Mouse (Mus musculus) stomach, embryonic 14.5 days (tissue): ENCODE results near the gene Tagln. TPM values are rescaled to one million over a fixed set of nuclear protein-coding genes. Genes with fewer than 3 reads are reported as not detected.
A peak's percentile ranks its signal among the peaks of the same experiment; 100 is the strongest.

ENCODE experiments used
- ATAC-seq: fragments of 200-750 bp; cut with Nextera tagmentation; 2 replicates; pipeline ENCODE4 v1.8.0; 2017; ENCODE audit warnings: low read depth, moderate TSS enrichment; ENCODE audit not compliant: insufficient number of reproducible peaks, insufficient read depth, low FRiP score
- H3K27ac ChIP-seq: fragments of 300-500 bp; sonication (generic); 2 replicates; pipeline ENCODE4 v1.5.1; 2014; ENCODE audit warnings: mild to moderate bottlenecking, low read length, moderate library complexity, mixed read lengths
- H3K27me3 ChIP-seq: fragments of 300-500 bp; sonication (generic); 2 replicates; pipeline ENCODE4 v1.6.1; 2014; ENCODE audit warnings: low read length, control low read depth, mixed read lengths; ENCODE audit not compliant: control insufficient read depth, insufficient read depth
- H3K36me3 ChIP-seq: fragments of 300-500 bp; sonication (generic); 2 replicates; pipeline ENCODE4 v1.6.1; 2014; ENCODE audit warnings: mild to moderate bottlenecking, control low read depth, low read length, moderate library complexity, mixed read lengths; ENCODE audit not compliant: control insufficient read depth, insufficient read depth
- H3K4me1 ChIP-seq: fragments of 300-500 bp; sonication (generic); 2 replicates; pipeline ENCODE4 v1.6.1; 2014; ENCODE audit warnings: low read length, control low read depth, mixed read lengths; ENCODE audit not compliant: control insufficient read depth, insufficient read depth
- H3K4me2 ChIP-seq: fragments of 300-500 bp; sonication (generic); replicated peaks from 2 replicates; pipeline ENCODE4 v1.6.1; 2014; ENCODE audit warnings: low read depth, low read length, control low read depth
- H3K4me3 ChIP-seq: fragments of 300-500 bp; sonication (generic); 2 replicates; pipeline ENCODE4 v1.5.1; 2014; ENCODE audit warnings: low read depth, low read length, control low read depth
- H3K9ac ChIP-seq: fragments of 300-500 bp; sonication (generic); replicated peaks from 2 replicates; pipeline ENCODE4 v1.6.1; 2014; ENCODE audit warnings: low read depth, mild to moderate bottlenecking, control low read depth, low read length, moderate library complexity, mixed read lengths
- H3K9me3 ChIP-seq: fragments of 300-500 bp; sonication (generic); 2 replicates; pipeline ENCODE4 v1.6.1; 2016; ENCODE audit warnings: low read depth, low read length, control low read depth; ENCODE audit not compliant: control insufficient read depth
- WGBS: fragments of 180-500 bp; shearing (Covaris S2); extraction: QIAGEN DNeasy Blood & Tissue Kit; methylation state at CpG from one replicate; pipeline ENCODE4 v1.1.7; 2014; 5-methylcytosine and 5-hydroxymethylcytosine counted together
- polyA plus RNA-seq: library from polyadenylated mRNA; unstranded; fragments of >200 nt; fragmentation: Nextera tagmentation; extraction: Ambion mirVana; gene quantifications from 2 replicates; pipeline ENCODE4 v1.2.1, GENCODE M21; 2014

Gene Tagln
- polyA plus RNA-seq, 1 experiment from 2014 or later, result 578 TPM

GRCm38 (mm10) chr9:45963577-45963976 is 27.7 kb upstream of the Tagln start:
- H3K9me3 ChIP-seq, result no peaks in the 10 kb centered on the region
- H3K4me3 ChIP-seq, result no peak overlapping the region
- 92% methylated on average over 6 of the region's 6 CpGs for WGBS
- H3K9ac ChIP-seq, result no peak overlapping the region
- no peaks in the 10 kb centered on the region for H3K27me3 ChIP-seq
- H3K27ac ChIP-seq, result no peak overlapping the region
- H3K4me1 ChIP-seq, result no peaks in the 10 kb centered on the region
- H3K4me2 ChIP-seq, result no peak overlapping the region
- no peak for ATAC-seq
- H3K36me3 ChIP-seq, result peaks cover 51% of the 10 kb centered on the region

- H3K36me3 ChIP-seq, result peaks cover 36% of the 10 kb centered on the region; the same call in 1 of the 2 replicates
- H3K4me2 ChIP-seq, result no peak overlapping the region
- no peaks in the 10 kb centered on the region for H3K4me1 ChIP-seq
- 76% methylated on average over 2 of the region's 2 CpGs for WGBS
- H3K9ac ChIP-seq, result no peak overlapping the region
- no peaks in the 10 kb centered on the region for H3K9me3 ChIP-seq
- no peak for ATAC-seq
- H3K27ac ChIP-seq, result no peak overlapping the region
- no peaks in the 10 kb centered on the region for H3K27me3 ChIP-seq
- no peak overlapping the region for H3K4me3 ChIP-seq
Observed at GRCm38 (mm10) chr9:45961855-45962254, 26.0 kb upstream of the Tagln start.

- WGBS, result 76% methylated on average over 7 of the region's 7 CpGs
- Histone ChIP-seq H3K9ac (no peak overlapping the region), H3K27me3 (no peaks in the 10 kb centered on the region), H3K4me3 (no peak overlapping the region), H3K4me2 (no peak overlapping the region), H3K27ac (no peak overlapping the region), H3K9me3 (no peaks in the 10 kb centered on the region), H3K4me1 (peaks cover 4% of the 10 kb centered on the region; the same call in 1 of the 2 replicates), H3K36me3 (peaks cover 16% of the 10 kb centered on the region; the same call in 1 of the 2 replicates)
- ATAC-seq, result no peak
Observed at GRCm38 (mm10) chr9:45959661-45960060, 23.8 kb upstream of the Tagln start.

- Histone ChIP-seq H3K9me3 (no peaks in the 10 kb centered on the region), H3K4me2 (no peak overlapping the region), H3K4me3 (no peak overlapping the region), H3K4me1 (peaks cover 8% of the 10 kb centered on the region), H3K36me3 (peaks cover 13% of the 10 kb centered on the region; the same call in 1 of the 2 replicates), H3K9ac (no peak overlapping the region), H3K27me3 (no peaks in the 10 kb centered on the region), H3K27ac (no peak overlapping the region)
- WGBS, result 49% methylated on average over 4 of the region's 4 CpGs
- ATAC-seq, result no peak
Observed at GRCm38 (mm10) chr9:45958851-45959250, 23.0 kb upstream of the Tagln start.

GRCm38 (mm10) chr9:45958023-45958670 is 22.3 kb upstream of the Tagln start:
- Histone ChIP-seq H3K4me3 (no peak overlapping the region), H3K36me3 (0 out of 2 replicates have a peak, but pooled peaks cover 6% of the 10 kb centered on the region), H3K4me1 (peaks cover 14% of the 10 kb centered on the region), H3K9ac (no peak overlapping the region), H3K27ac (no peak overlapping the region), H3K27me3 (no peaks in the 10 kb centered on the region), H3K4me2 (no peak overlapping the region), H3K9me3 (no peaks in the 10 kb centered on the region)
- no peak for ATAC-seq
- 55% methylated on average over 7 of the region's 7 CpGs for WGBS

GRCm38 (mm10) chr9:45955107-45955963 is 19.5 kb upstream of the Tagln start, which contains the start of gene Sidt2:
Gene Sidt2, minus strand, starts transcription at chr9:45955258.
- H3K9me3 ChIP-seq, result no peaks in the 10 kb centered on the region
- WGBS, result under 1% methylated on average over 47 of the region's 48 CpGs
- peak within 1 kb of the TSS; percentile 87 for H3K9ac ChIP-seq
- peak; percentile 94 for ATAC-seq
- H3K4me1 ChIP-seq, result peaks cover 14% of the 10 kb centered on the region
- H3K36me3 ChIP-seq, result peaks cover 4% of the 10 kb centered on the region
- peak within 1 kb of the TSS; percentile 70 for H3K4me3 ChIP-seq
- H3K27ac ChIP-seq, result peak within 1 kb of the TSS; percentile 80; the same call in 1 of the 2 replicates
- no peaks in the 10 kb centered on the region for H3K27me3 ChIP-seq
- H3K4me2 ChIP-seq, result peak within 1 kb of the TSS; percentile 85

- peak; percentile 35 for ATAC-seq
- peak overlapping the region; percentile 85 for H3K4me2 ChIP-seq
- peak overlapping the region; percentile 70 for H3K4me3 ChIP-seq
- H3K9me3 ChIP-seq, result no peaks in the 10 kb centered on the region
- peaks cover 9% of the 10 kb centered on the region for H3K36me3 ChIP-seq
- H3K27ac ChIP-seq, result peak overlapping the region; percentile 80; the same call in 1 of the 2 replicates
- no peaks in the 10 kb centered on the region for H3K27me3 ChIP-seq
- peaks cover 14% of the 10 kb centered on the region for H3K4me1 ChIP-seq
- peak overlapping the region; percentile 87 for H3K9ac ChIP-seq
- WGBS, result under 1% methylated on average over 61 of the region's 63 CpGs
Observed at GRCm38 (mm10) chr9:45954294-45955106, 18.6 kb upstream of the Tagln start.
